Comparison of ENCODE assay signal across 18 mouse cellular contexts in genomic region chr7:127287940-127288339, GRCm38 (mm10). TPM values are rescaled to one million over a fixed set of nuclear protein-coding genes. Genes with fewer than 3 reads are reported as not detected.
A peak's percentile ranks its signal among the peaks of the same experiment; 100 is the strongest.
DNase-seq lines count a peak whose midpoint lies in the region; ATAC-seq lines count a peak whose summit lies in the region.
"Had no signal": no experiment of that assay in that cellular context is flagged by ENCODE, and none has a peak within 500 bp of the region (broad histone marks: within the 10 kb centered on the region; RNA-seq: fewer than 3 reads in every experiment).

No protein-coding gene starts in this region.

- peak; percentile 26 for DNase-seq in lung, postnatal 25 days (ENCODE audit: low spot score)
- no peak for DNase-seq in lung, postnatal 14 days
- DNase-seq in CD4-positive helper T cell, adult 2 months (ENCODE audit: low read depth, low spot score), result peak; percentile 87
- peak; percentile 86 for DNase-seq in naive thymus-derived CD4-positive, alpha-beta T cell, adult 2 months (ENCODE audit: low read depth)
- no peak for DNase-seq in right cerebral cortex, adult 18-20 months
- no peak for DNase-seq in embryo, embryonic 10.5 days (ENCODE audit: low spot score)
- DNase-seq: adrenal gland, adult 2 months; cerebellum, adult 9-11 months; heart, adult 2 months; heart, postnatal 14 days; kidney, adult 11 months; kidney, postnatal 14 days; layer of hippocampus, adult 9-11 months; liver had no signal

- no peak overlapping the region for H3K4me3 ChIP-seq in forebrain, embryonic 13.5 days
- H3K4me3 ChIP-seq: embryonic facial prominence, embryonic 12.5 days; heart, adult 2 months; neural tube, embryonic 15.5 days had no signal

- H3K27me3 ChIP-seq in forebrain, embryonic 13.5 days, result no peaks in the 10 kb centered on the region
- H3K27me3 ChIP-seq: embryonic facial prominence, embryonic 12.5 days; neural tube, embryonic 15.5 days had no signal

- no peak overlapping the region for H3K9ac ChIP-seq in forebrain, embryonic 13.5 days
- H3K9ac ChIP-seq: embryonic facial prominence, embryonic 12.5 days; neural tube, embryonic 15.5 days had no signal

- peaks cover 18% of the 10 kb centered on the region for H3K9me3 ChIP-seq in forebrain, embryonic 13.5 days (replicated peaks)

- H3K4me2 ChIP-seq in forebrain, embryonic 13.5 days, result no peak overlapping the region
- H3K4me2 ChIP-seq: embryonic facial prominence, embryonic 12.5 days; neural tube, embryonic 15.5 days had no signal

- peak; percentile 81 for ATAC-seq in activated CD4-positive, CD25-positive, alpha-beta regulatory T cell, adult 4 months
- no peak for ATAC-seq in forebrain, embryonic 13.5 days

- H3K27ac ChIP-seq in forebrain, embryonic 13.5 days, result no peak overlapping the region
- H3K27ac ChIP-seq: embryonic facial prominence, embryonic 12.5 days; heart, adult 2 months; neural tube, embryonic 15.5 days had no signal

- H3K4me1 ChIP-seq in forebrain, embryonic 13.5 days, result no peaks in the 10 kb centered on the region
- H3K4me1 ChIP-seq: embryonic facial prominence, embryonic 12.5 days; neural tube, embryonic 15.5 days had no signal

- 72% methylated on average over 1 of the region's 1 CpGs for WGBS in forebrain, embryonic 13.5 days

- H3K36me3 ChIP-seq in forebrain, embryonic 13.5 days (ENCODE audit: poor library complexity, severe bottlenecking), result no peaks in the 10 kb centered on the region
- H3K36me3 ChIP-seq: embryonic facial prominence, embryonic 12.5 days; neural tube, embryonic 15.5 days had no signal

RNA-seq across cellular contexts. Expression of gene Itgal, which starts 8.1 kb away (rescaled TPM):
- polyA plus RNA-seq in activated CD4-positive, CD25-positive, alpha-beta regulatory T cell, adult 4 months (2017; shearing (Covaris generic)), result 100 to 1,000 TPM; 149 to 232 TPM
- 0.19 and 0.26 TPM in 2 replicates for polyA plus RNA-seq in forebrain, embryonic 13.5 days (2015; fragmentation: Nextera tagmentation; extraction: Ambion mirVana)

RNA-seq across cellular contexts. Expression of gene Sephs2, which starts 14.1 kb away (rescaled TPM):
- polyA plus RNA-seq in activated CD4-positive, CD25-positive, alpha-beta regulatory T cell, adult 4 months (2017; shearing (Covaris generic)), result 10 to 100 TPM; 29.9 to 31.3 TPM
- 51.1 and 53.2 TPM in 2 replicates for polyA plus RNA-seq in forebrain, embryonic 13.5 days (2015; fragmentation: Nextera tagmentation; extraction: Ambion mirVana)

RNA-seq across cellular contexts. Expression of gene Dctpp1, which starts 27.4 kb away (rescaled TPM):
- polyA plus RNA-seq in activated CD4-positive, CD25-positive, alpha-beta regulatory T cell, adult 4 months (2017; shearing (Covaris generic)), result 10 to 100 TPM; 48.1 to 69.5 TPM
- polyA plus RNA-seq in forebrain, embryonic 13.5 days (2015; fragmentation: Nextera tagmentation; extraction: Ambion mirVana), result 224 and 229 TPM in 2 replicates

RNA-seq across cellular contexts. Expression of gene Zfp771, which starts 43.9 kb away (rescaled TPM):
- 1 to 10 TPM in 1 of 2 experiments, under 1 TPM in 1; 0.29 to 1.1 TPM for polyA plus RNA-seq in activated CD4-positive, CD25-positive, alpha-beta regulatory T cell, adult 4 months (2017; shearing (Covaris generic))
- 53.9 and 54.2 TPM in 2 replicates for polyA plus RNA-seq in forebrain, embryonic 13.5 days (2015; fragmentation: Nextera tagmentation; extraction: Ambion mirVana)

RNA-seq across cellular contexts. Expression of gene Sept1, which starts 55.0 kb away (rescaled TPM):
- 100 to 1,000 TPM; 811 to 836 TPM for polyA plus RNA-seq in activated CD4-positive, CD25-positive, alpha-beta regulatory T cell, adult 4 months (2017; shearing (Covaris generic))
- 31.8 and 33.4 TPM in 2 replicates for polyA plus RNA-seq in forebrain, embryonic 13.5 days (2015; fragmentation: Nextera tagmentation; extraction: Ambion mirVana)

Comparison
In these comparisons a context has a peak if more than half of its experiments do, and no peak if none do; other contexts are left out.
1. DNase-seq: peak in lung, postnatal 25 days (single experiment), CD4-positive helper T cell, adult 2 months (single experiment) and naive thymus-derived CD4-positive, alpha-beta T cell, adult 2 months (single experiment); none in lung, postnatal 14 days (single experiment), right cerebral cortex, adult 18-20 months (single experiment) and embryo, embryonic 10.5 days (single experiment).
2. RNA of gene Itgal, which starts 8.1 kb away (polyA plus RNA-seq): 149 to 232 TPM in activated CD4-positive, CD25-positive, alpha-beta regulatory T cell, adult 4 months; 0.19 to 0.26 TPM in forebrain, embryonic 13.5 days; every median in the first group is over 100 times any median in the second.